Mouse (Mus musculus) G1E (cell line): ENCODE measurements at regions not wholly inside any gene's neighbourhood (a gene's known extent, or its start where the extent isn't known, plus 50 kb on each side); places are given as distances from the start of the nearest gene placed in this dataset.

ENCODE experiments used
- CTCF ChIP-seq: IDR thresholded peaks from 2 replicates; pipeline ENCODE4 v1.5.1; 2012; ENCODE audit warnings: low read depth, low read length, inconsistent platforms, mixed read lengths
- GATA1 ChIP-seq: IDR thresholded peaks from 2 replicates; pipeline ENCODE4 v1.6.1; 2012; ENCODE audit warnings: borderline replicate concordance, low read length, inconsistent platforms, mixed read lengths
- GATA2 ChIP-seq: IDR thresholded peaks from 2 replicates; pipeline ENCODE4 v1.6.1; 2012; ENCODE audit warnings: low read depth, low read length, inconsistent platforms, borderline replicate concordance
- POLR2AphosphoS5 ChIP-seq: IDR thresholded peaks from 2 replicates; pipeline ENCODE4 v1.6.1; 2012; ENCODE audit warnings: low read depth, low read length, inconsistent platforms; ENCODE audit not compliant: insufficient replicate concordance
- TAL1 ChIP-seq: conservative IDR thresholded peaks from 2 replicates; pipeline ENCODE4 v1.6.1; 2012; ENCODE audit warnings: low read depth, low read length, inconsistent platforms, mixed read lengths

DNA sequence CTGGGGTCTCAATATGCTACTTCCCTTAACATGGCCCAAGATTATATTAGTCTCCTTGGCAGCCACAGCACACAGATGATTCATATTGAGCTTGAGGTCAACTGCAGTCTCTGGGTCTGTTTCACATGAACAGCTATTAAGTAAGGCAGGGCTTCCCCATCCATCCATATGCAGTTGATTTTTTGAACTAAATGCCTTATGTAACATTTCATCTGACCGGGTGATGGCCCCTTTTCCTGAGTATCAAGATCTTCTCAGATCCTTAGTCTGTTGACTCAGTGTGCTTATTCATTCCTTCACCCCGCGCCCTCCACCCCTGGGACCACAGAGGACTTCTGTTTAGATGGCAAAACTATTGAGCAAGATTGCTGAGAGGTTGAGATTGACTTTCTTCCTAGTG lies 202.7 kb downstream of the Cyp26b1 start:
- TF ChIP-seq CTCF: no peak
- no peak for TF ChIP-seq GATA2
- no peak for TF ChIP-seq GATA1
- TF ChIP-seq POLR2AphosphoS5: no peak
- TF ChIP-seq TAL1: no peak
